Mouse (Mus musculus) heart, embryonic 13.5 days (tissue): ENCODE measurements around the gene Maml3. TPM values are rescaled to one million over a fixed set of nuclear protein-coding genes. Genes with fewer than 3 reads are reported as not detected.

ENCODE experiments used
- ATAC-seq: fragments of 200-750 bp; cut with Nextera tagmentation; 2 replicates; pipeline ENCODE4 v1.8.0; 2017; ENCODE audit warnings: moderate TSS enrichment; ENCODE audit not compliant: insufficient number of reproducible peaks, low FRiP score, low TSS enrichment; ENCODE audit errors: extremely low read depth
- H3K27ac ChIP-seq: fragments of 300-500 bp; sonication (generic); replicated peaks from 2 replicates; pipeline ENCODE4 v1.5.1; 2015; ENCODE audit warnings: moderate library complexity, mild to moderate bottlenecking, inconsistent platforms
- H3K27me3 ChIP-seq: fragments of 300-500 bp; sonication (generic); replicated peaks from 2 replicates; pipeline ENCODE4 v1.6.1; 2015; ENCODE audit warnings: mild to moderate bottlenecking, inconsistent platforms
- H3K36me3 ChIP-seq: fragments of 300-500 bp; sonication (generic); 2 replicates; pipeline ENCODE4 v1.6.1; 2015; ENCODE audit warnings: mild to moderate bottlenecking, inconsistent platforms
- H3K4me1 ChIP-seq: fragments of 300-500 bp; sonication (generic); 2 replicates; pipeline ENCODE4 v1.6.1; 2015; ENCODE audit warnings: inconsistent platforms
- H3K4me2 ChIP-seq: fragments of 300-500 bp; sonication (generic); 2 replicates; pipeline ENCODE4 v1.6.1; 2015; ENCODE audit warnings: inconsistent platforms, mild to moderate bottlenecking, moderate library complexity
- H3K4me3 ChIP-seq: fragments of 300-500 bp; sonication (generic); 2 replicates; pipeline ENCODE4 v1.5.1; 2015; ENCODE audit warnings: moderate library complexity, mild to moderate bottlenecking, inconsistent platforms
- H3K9ac ChIP-seq: fragments of 300-500 bp; sonication (generic); 2 replicates; pipeline ENCODE4 v1.6.1; 2015; ENCODE audit warnings: inconsistent platforms, mild to moderate bottlenecking, moderate library complexity
- H3K9me3 ChIP-seq: fragments of 300-500 bp; sonication (generic); 2 replicates; pipeline ENCODE4 v1.6.1; 2016; ENCODE audit warnings: inconsistent platforms
- WGBS: fragments of 180-500 bp; shearing (Covaris S2); methylation state at CpG from one replicate; pipeline ENCODE4 v1.1.7; 2015; ENCODE audit warnings: mixed read lengths; 5-methylcytosine and 5-hydroxymethylcytosine counted together
- polyA plus RNA-seq: library from polyadenylated mRNA; unstranded; fragments of >200 nt; fragmentation: Nextera tagmentation; extraction: Ambion mirVana; gene quantifications from 2 replicates; pipeline ENCODE4 v1.2.1, GENCODE M21; 2015

The Maml3 gene
- polyA plus RNA-seq, 1 experiment from 2014 or later = 2.1 TPM

DNA sequence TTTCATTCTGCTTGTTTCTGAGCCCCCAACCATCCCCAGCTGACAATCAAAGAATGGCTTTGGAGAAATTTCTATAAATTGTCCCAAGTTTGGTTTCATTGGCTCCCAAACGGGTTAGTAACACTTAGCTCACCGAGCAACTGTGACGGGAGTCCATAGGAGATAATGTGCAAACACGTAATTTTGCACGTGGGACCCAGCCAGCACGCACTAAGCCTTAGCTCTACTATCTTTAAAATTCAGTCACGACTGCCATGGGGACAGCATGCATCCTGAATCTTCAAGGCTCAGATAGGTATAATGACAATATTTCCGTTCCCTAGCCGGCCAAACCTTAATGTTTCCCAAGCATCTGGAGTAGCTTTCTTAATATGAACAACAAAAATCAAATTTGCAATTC, 243.2 kb downstream of the Maml3 start:
- H3K9ac ChIP-seq = no peak overlapping the region
- 87% methylated on average over 9 of the region's 9 CpGs for WGBS
- no peak for ATAC-seq
- H3K27me3 ChIP-seq = no peaks in the 10 kb centered on the region
- no peaks in the 10 kb centered on the region for H3K36me3 ChIP-seq
- no peak overlapping the region for H3K4me2 ChIP-seq
- H3K9me3 ChIP-seq = no peaks in the 10 kb centered on the region
- H3K4me1 ChIP-seq = peaks cover 6% of the 10 kb centered on the region; the same call in 1 of the 2 replicates
- no peak overlapping the region for H3K27ac ChIP-seq
- H3K4me3 ChIP-seq = no peak overlapping the region

GRCm38 (mm10) chr3:51860458-51860857, 244.4 kb downstream of the Maml3 start:
- no peaks in the 10 kb centered on the region for H3K9me3 ChIP-seq
- no peak for ATAC-seq
- 80% methylated on average over 7 of the region's 7 CpGs for WGBS

GRCm38 (mm10) chr3:51859208-51859607, 245.7 kb downstream of the Maml3 start:
- Histone ChIP-seq H3K9ac (no peak overlapping the region), H3K4me1 (peaks cover 3% of the 10 kb centered on the region; the same call in 1 of the 2 replicates), H3K36me3 (peaks cover 9% of the 10 kb centered on the region; the same call in 1 of the 2 replicates), H3K27me3 (no peaks in the 10 kb centered on the region), H3K4me3 (no peak overlapping the region), H3K27ac (no peak overlapping the region), H3K9me3 (no peaks in the 10 kb centered on the region), H3K4me2 (no peak overlapping the region)
- WGBS = 53% methylated on average over 2 of the region's 2 CpGs
- ATAC-seq = no peak

More at GRCm38 (mm10) chr3:51860458-51860857, 244.4 kb downstream of the Maml3 start:
- no peak overlapping the region for H3K27ac ChIP-seq
- H3K36me3 ChIP-seq = peaks cover 4% of the 10 kb centered on the region; the same call in 1 of the 2 replicates
- H3K4me3 ChIP-seq = no peak overlapping the region
- peaks cover 6% of the 10 kb centered on the region; the same call in 1 of the 2 replicates for H3K4me1 ChIP-seq
- no peaks in the 10 kb centered on the region for H3K27me3 ChIP-seq
- no peak overlapping the region for H3K9ac ChIP-seq
- no peak overlapping the region for H3K4me2 ChIP-seq

- WGBS = 82% methylated on average over 10 of the region's 10 CpGs
- H3K27me3 ChIP-seq = no peaks in the 10 kb centered on the region
- H3K9ac ChIP-seq = no peak overlapping the region
- H3K9me3 ChIP-seq = no peaks in the 10 kb centered on the region
- H3K4me2 ChIP-seq = no peak overlapping the region
- H3K4me3 ChIP-seq = no peak overlapping the region
- ATAC-seq = no peak
- H3K4me1 ChIP-seq = peaks cover 14% of the 10 kb centered on the region
- peaks cover 9% of the 10 kb centered on the region; the same call in 1 of the 2 replicates for H3K36me3 ChIP-seq
- no peak overlapping the region for H3K27ac ChIP-seq
Measured at GRCm38 (mm10) chr3:51854152-51854551, 250.7 kb downstream of the Maml3 start.

- no peaks in the 10 kb centered on the region for H3K27me3 ChIP-seq
- no peak overlapping the region for H3K27ac ChIP-seq
- peaks cover 9% of the 10 kb centered on the region; the same call in 1 of the 2 replicates for H3K36me3 ChIP-seq
- no peak overlapping the region for H3K4me2 ChIP-seq
- no peak overlapping the region for H3K4me3 ChIP-seq
- H3K9me3 ChIP-seq = no peaks in the 10 kb centered on the region
- peaks cover 16% of the 10 kb centered on the region for H3K4me1 ChIP-seq
- no peak for ATAC-seq
- 85% methylated on average over 7 of the region's 7 CpGs for WGBS
- H3K9ac ChIP-seq = no peak overlapping the region
Measured at GRCm38 (mm10) chr3:51853610-51854009, 251.3 kb downstream of the Maml3 start.

GRCm38 (mm10) chr3:51852692-51853091, 252.2 kb downstream of the Maml3 start:
- no peak for ATAC-seq
- H3K27me3 ChIP-seq = no peaks in the 10 kb centered on the region
- no peak overlapping the region for H3K4me3 ChIP-seq
- H3K36me3 ChIP-seq = peaks cover 9% of the 10 kb centered on the region; the same call in 1 of the 2 replicates
- no peak overlapping the region for H3K4me2 ChIP-seq
- H3K27ac ChIP-seq = no peak overlapping the region
- 67% methylated on average over 3 of the region's 3 CpGs for WGBS
- no peak overlapping the region for H3K9ac ChIP-seq
- no peaks in the 10 kb centered on the region for H3K9me3 ChIP-seq
- H3K4me1 ChIP-seq = peaks cover 16% of the 10 kb centered on the region

- H3K4me2 ChIP-seq = peak overlapping the region; percentile 42
- WGBS = 60% methylated on average over 7 of the region's 7 CpGs
- no peak overlapping the region for H3K27ac ChIP-seq
- H3K9me3 ChIP-seq = no peaks in the 10 kb centered on the region
- H3K4me1 ChIP-seq = peaks cover 16% of the 10 kb centered on the region
- H3K27me3 ChIP-seq = no peaks in the 10 kb centered on the region
- H3K4me3 ChIP-seq = no peak overlapping the region
- peaks cover 9% of the 10 kb centered on the region; the same call in 1 of the 2 replicates for H3K36me3 ChIP-seq
- H3K9ac ChIP-seq = no peak overlapping the region
- no peak for ATAC-seq
Measured at GRCm38 (mm10) chr3:51851596-51851995, 253.3 kb downstream of the Maml3 start.

DNA sequence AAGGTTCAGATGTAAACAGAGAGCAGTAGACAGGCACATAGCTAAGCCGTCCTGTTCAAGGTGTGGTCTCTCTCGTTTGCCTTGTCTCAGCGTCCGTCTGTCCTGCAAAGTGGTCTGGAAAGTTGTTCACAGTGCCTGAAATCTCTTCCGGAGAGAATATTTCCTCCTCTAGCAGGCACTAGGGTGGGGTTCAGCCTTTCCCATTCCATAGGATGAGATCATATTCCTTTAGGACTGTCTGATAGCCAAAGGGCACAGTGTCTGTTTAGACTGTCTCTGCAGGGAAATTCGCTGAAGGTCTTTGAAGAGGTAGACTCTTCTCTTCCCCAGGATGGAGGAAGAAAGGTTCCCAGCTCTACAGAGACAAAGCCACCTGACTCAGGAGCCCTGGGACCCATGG, 255.4 kb downstream of the Maml3 start:
- H3K27me3 ChIP-seq = no peaks in the 10 kb centered on the region
- no peak for ATAC-seq
- no peaks in the 10 kb centered on the region for H3K9me3 ChIP-seq
- WGBS = 52% methylated on average over 6 of the region's 6 CpGs
- peak overlapping the region; percentile 10; the same call in 1 of the 2 replicates for H3K4me2 ChIP-seq
- H3K4me3 ChIP-seq = no peak overlapping the region
- H3K36me3 ChIP-seq = no peaks in the 10 kb centered on the region
- H3K27ac ChIP-seq = peak overlapping the region; percentile 15; the same call in 1 of the 2 replicates
- H3K4me1 ChIP-seq = peaks cover 16% of the 10 kb centered on the region
- no peak overlapping the region for H3K9ac ChIP-seq

DNA sequence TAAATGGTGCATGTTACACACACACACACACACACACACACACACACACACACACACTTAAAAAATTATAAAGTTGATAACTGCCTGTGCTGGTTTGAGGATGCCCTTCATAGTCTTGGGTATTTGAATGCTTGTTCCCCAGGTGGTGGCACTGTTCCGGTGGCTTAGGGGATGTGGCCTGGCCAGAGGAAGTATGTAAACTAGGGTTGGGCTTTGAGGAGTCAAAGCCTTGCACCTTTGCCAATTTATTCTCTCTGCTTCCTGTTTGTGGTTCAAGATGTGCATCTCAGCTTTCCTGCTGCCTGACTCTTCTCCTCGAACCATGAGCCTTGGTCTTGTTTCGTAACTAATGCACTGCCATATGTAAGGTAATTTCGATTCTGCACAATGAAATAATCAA, 257.6 kb downstream of the Maml3 start:
- H3K4me3 ChIP-seq = no peak overlapping the region
- H3K4me2 ChIP-seq = no peak overlapping the region
- peaks cover 18% of the 10 kb centered on the region for H3K4me1 ChIP-seq
- H3K27me3 ChIP-seq = no peaks in the 10 kb centered on the region
- no peaks in the 10 kb centered on the region for H3K36me3 ChIP-seq
- ATAC-seq = no peak
- 86% methylated on average over 4 of the region's 4 CpGs for WGBS
- no peak overlapping the region for H3K27ac ChIP-seq
- H3K9ac ChIP-seq = no peak overlapping the region
- no peaks in the 10 kb centered on the region for H3K9me3 ChIP-seq

GRCm38 (mm10) chr3:51844255-51844654, 260.6 kb downstream of the Maml3 start:
- ATAC-seq = no peak
- no peak overlapping the region for H3K9ac ChIP-seq
- H3K4me3 ChIP-seq = no peak overlapping the region
- WGBS = 66% methylated on average over 9 of the region's 9 CpGs
- no peaks in the 10 kb centered on the region for H3K27me3 ChIP-seq
- H3K4me2 ChIP-seq = no peak overlapping the region
- no peak overlapping the region for H3K27ac ChIP-seq
- no peaks in the 10 kb centered on the region for H3K36me3 ChIP-seq
- peaks cover 14% of the 10 kb centered on the region for H3K4me1 ChIP-seq
- no peaks in the 10 kb centered on the region for H3K9me3 ChIP-seq

GRCm38 (mm10) chr3:51842140-51842539, 262.7 kb downstream of the Maml3 start:
- no peaks in the 10 kb centered on the region for H3K36me3 ChIP-seq
- H3K4me2 ChIP-seq = no peak overlapping the region
- no peak overlapping the region for H3K9ac ChIP-seq
- peaks cover 11% of the 10 kb centered on the region; the same call in 1 of the 2 replicates for H3K4me1 ChIP-seq
- no peaks in the 10 kb centered on the region for H3K9me3 ChIP-seq
- no peak overlapping the region for H3K4me3 ChIP-seq
- no peaks in the 10 kb centered on the region for H3K27me3 ChIP-seq
- no peak for ATAC-seq
- 83% methylated on average over 12 of the region's 12 CpGs for WGBS
- H3K27ac ChIP-seq = no peak overlapping the region

GRCm38 (mm10) chr3:51841598-51841997, 263.3 kb downstream of the Maml3 start:
- no peaks in the 10 kb centered on the region for H3K9me3 ChIP-seq
- no peak overlapping the region for H3K9ac ChIP-seq
- H3K4me3 ChIP-seq = no peak overlapping the region
- no peak for ATAC-seq
- no peaks in the 10 kb centered on the region for H3K27me3 ChIP-seq
- 68% methylated on average over 12 of the region's 12 CpGs for WGBS
- no peak overlapping the region for H3K27ac ChIP-seq
- peaks cover 11% of the 10 kb centered on the region; the same call in 1 of the 2 replicates for H3K4me1 ChIP-seq
- no peaks in the 10 kb centered on the region for H3K36me3 ChIP-seq
- H3K4me2 ChIP-seq = no peak overlapping the region
